Mouse (Mus musculus) frontal cortex, postnatal 36 days (tissue): Measurements from ENCODE around the gene Asb10.
A peak's percentile ranks its signal among the peaks of the same experiment; 100 is the strongest.
"Not testable (repeated sequence)": the region's sequence is repeated elsewhere in the genome, so short reads cannot be mapped to it uniquely, and the experiment has no call there.

Experiments used
- DNase-seq, 2 experiments: peaks; one replicate each; pipeline ENCODE4 v3.0.0; 2022; ENCODE audit warnings: low spot score in 2 of 2

Gene Asb10

GRCm38 (mm10) chr5:24540387-24541143 lies at the start of gene Asb10:
Asb10 (minus strand) TSS chr5:24540978.
- peak; percentile 20 to 35 for DNase-seq

- no peak for DNase-seq
Observed at GRCm38 (mm10) chr5:24589511-24590500, 49.0 kb upstream of the Asb10 start.

- DNase-seq, result no peak
Observed at GRCm38 (mm10) chr5:24587200-24587577, 46.4 kb upstream of the Asb10 start.

- peak; percentile 79 to 83 for DNase-seq
Observed at GRCm38 (mm10) chr5:24586547-24587199, 45.9 kb upstream of the Asb10 start, which contains the start of gene Chpf2. Chpf2 (plus strand) TSS chr5:24586741.

- no peak for DNase-seq
Observed at GRCm38 (mm10) chr5:24586106-24586505, 45.3 kb upstream of the Asb10 start.

GRCm38 (mm10) chr5:24578109-24578963 lies 37.6 kb upstream of the Asb10 start:
- no peak for DNase-seq

- DNase-seq, result peak; percentile 100
Observed at GRCm38 (mm10) chr5:24577183-24577929, 36.6 kb upstream of the Asb10 start, which contains the start of gene Abcf2. Abcf2 (minus strand) TSS chr5:24577467.

GRCm38 (mm10) chr5:24576801-24577182 lies 36.0 kb upstream of the Asb10 start:
- DNase-seq, result no peak

- DNase-seq, result no peak
Observed at GRCm38 (mm10) chr5:24575948-24576347, 35.2 kb upstream of the Asb10 start.

- DNase-seq, result no peak
Observed at GRCm38 (mm10) chr5:24556709-24557108, 15.9 kb upstream of the Asb10 start, which contains the start of gene 4931409K22Rik. 4931409K22Rik (minus strand) TSS chr5:24556809.

- not testable (repeated sequence) for DNase-seq
Observed at GRCm38 (mm10) chr5:24555335-24555734, 14.6 kb upstream of the Asb10 start.

- DNase-seq, result no peak
Observed at GRCm38 (mm10) chr5:24553621-24554244, 13.0 kb upstream of the Asb10 start.

GRCm38 (mm10) chr5:24551317-24551688 lies 10.5 kb upstream of the Asb10 start:
- no peak for DNase-seq

- peak; percentile 58 for DNase-seq
Observed at GRCm38 (mm10) chr5:24550598-24551316, 10.0 kb upstream of the Asb10 start.

GRCm38 (mm10) chr5:24542643-24543042 lies 1.9 kb upstream of the Asb10 start:
- DNase-seq, result no peak

GRCm38 (mm10) chr5:24541144-24541569 lies 379 bp upstream of the Asb10 start:
- no peak for DNase-seq

GRCm38 (mm10) chr5:24539571-24540296 lies 1.0 kb downstream of the Asb10 start:
- DNase-seq, result no peak

- no peak for DNase-seq
Observed at GRCm38 (mm10) chr5:24537618-24538017, 3.2 kb downstream of the Asb10 start.
